Mouse (Mus musculus) kidney, adult 8-10 months (tissue): Measurements from ENCODE around the gene Gm11060.

ENCODE experiments used
- DNase-seq, 2 experiments: peaks; one replicate each; pipeline ENCODE4 v3.0.0; 2022

Gm11060 gene

DNA sequence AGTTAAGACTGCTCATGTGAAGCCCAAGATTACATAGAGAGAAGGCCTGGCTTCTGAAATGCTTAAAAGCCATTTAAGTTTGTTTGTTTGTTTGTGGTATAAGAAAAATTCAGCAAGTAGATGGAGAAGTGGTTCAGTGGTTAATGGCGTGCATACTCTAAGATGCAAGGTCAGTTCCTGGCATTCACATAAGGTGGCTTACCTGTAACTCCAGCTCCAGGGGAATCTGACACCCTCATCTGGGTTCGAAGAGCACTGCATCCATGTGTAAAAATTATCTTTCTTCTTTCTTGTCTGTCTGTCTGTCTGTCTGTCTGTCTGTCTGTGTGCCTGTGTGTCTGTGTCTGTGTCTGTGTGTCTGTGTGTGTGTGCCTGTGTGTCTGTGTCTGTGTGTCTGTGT, at the start of gene Gm11060:
Gene Gm11060, plus strand, starts transcription at position 301 of the 400 bp plus-strand sequence.
- no peak for DNase-seq

DNA sequence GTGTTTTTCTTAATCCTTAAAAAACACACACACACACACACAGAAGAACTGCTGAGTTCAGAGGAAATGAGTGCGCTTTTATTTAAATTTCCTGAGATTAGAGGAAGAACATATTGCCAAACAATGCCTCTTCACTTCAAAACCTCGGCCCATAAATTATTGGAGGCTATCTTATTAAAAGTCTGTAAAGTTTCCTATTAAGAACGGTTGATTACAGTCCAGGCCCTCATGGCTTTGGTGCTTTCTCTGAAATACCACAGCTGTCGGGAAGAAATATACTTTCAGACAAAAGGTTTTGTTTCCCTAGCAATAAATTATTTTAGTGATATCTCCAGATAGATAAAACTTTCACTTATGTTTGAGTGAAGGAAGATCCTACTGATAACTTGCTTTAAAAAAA, 48.7 kb upstream of the Gm11060 start:
- DNase-seq: peak in 1 of 2 experiments; percentile 14

DNA sequence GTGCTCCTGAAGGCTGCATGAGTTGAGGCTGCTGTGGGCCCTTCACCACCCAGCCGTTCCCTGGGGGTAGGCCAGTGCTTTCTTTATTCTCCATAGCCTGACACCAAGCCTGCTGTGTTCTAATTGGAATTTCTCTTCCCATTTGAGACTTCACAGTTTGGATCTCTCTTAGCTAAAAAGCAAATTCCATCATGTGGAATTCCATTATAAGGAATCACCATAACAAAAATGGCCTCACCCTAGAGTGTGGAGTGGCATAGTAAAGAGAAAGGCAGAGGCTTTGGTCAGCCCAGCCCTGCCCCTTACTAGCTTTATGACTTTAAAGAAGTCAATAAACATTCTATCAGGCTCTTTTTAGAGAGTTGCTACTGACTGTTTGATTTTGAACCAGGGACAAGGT, 43.5 kb upstream of the Gm11060 start:
- no peak for DNase-seq

DNA sequence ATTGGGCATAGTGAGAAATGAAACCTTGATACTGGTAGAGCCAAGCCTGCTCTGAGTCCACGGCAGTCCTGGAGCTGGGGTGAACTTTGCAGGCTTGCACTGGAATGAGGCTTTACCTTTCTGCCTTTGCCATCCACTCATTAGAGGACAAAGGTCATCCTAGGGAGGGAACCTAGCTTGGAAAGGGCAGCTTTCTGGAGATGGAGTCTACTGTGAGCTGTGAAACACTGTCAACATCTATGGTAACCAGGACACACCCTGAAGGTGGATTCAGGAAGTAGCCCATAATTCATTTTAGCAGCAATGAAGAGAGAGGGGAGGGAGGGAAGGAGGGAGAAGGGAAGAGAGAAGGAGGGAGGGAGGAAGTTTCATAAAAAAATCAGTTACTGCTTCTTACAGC, 36.3 kb upstream of the Gm11060 start:
- no peak for DNase-seq

DNA sequence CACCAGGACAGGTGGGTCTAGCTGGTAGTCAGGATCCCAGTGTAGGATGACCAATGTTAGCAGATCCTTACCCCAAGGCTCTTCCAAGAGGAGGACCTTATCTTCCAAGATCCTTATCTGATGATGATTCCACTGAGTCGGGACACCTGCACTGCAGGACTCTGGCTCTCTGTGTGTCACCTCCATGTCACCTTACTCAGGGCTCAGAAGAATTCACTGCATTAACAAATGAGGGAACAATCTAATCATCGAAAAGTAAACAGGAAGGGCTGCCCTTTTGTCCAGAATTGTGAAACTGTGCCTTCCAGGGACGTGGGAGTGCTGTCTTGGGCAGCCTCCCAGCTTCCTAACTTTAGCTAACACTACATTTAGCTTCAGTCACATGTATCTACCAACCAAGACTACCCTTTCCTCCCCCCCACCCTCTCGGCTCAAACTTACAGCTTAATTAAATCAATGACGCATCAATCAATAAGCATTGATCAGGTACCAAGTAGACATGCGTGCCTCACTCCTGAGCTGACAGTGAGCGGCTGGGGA, 33.2 kb upstream of the Gm11060 start:
- DNase-seq: no peak

DNA sequence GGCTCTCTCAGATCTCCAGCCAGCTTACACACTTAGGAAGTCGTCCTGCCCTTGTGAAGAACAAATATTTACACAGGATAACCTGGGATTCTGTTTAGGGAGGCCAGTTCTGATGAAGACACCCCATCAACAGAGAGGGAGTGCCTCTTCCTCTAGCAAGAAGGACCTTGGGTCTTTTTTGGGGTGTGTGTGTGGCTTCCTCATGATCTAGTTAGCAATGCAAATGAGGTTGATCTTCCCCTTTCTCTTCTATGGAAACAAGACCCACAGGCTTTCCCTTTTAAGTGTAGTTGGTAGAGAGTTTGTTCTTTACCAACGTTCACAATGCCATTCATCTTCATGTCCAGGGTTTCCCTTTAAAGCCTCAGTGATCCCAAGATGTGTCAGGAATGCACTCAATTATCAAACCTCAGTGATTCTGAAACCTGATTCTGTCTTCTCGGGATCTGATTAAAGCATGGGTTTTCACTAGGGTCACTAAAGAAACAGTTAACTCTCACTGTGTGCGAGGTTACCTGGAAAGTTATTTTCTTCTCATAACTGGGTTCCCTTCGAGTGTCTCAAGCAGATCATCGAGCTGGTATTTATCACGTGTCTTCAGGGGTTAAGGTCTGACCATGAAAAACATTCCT, 29.0 kb upstream of the Gm11060 start:
- no peak for DNase-seq

DNA sequence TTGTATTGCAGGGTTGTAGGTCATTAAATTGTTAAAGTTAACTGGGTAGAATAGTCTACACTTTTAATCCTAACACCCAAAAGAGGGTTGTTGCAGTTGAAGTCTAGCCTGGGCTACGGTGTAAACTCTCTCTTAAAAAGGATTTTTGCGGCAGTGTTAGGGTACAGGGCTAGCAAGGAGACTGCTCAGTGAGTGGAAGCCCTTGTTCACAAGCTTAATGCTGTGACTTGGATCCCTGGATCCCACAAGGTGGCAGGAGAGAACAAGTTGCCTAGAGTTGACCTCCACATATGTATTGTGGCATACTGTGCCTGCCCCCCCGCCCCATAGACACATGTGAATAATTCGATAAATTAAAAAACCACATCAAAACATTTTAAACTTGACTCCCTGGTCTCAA, 19.3 kb upstream of the Gm11060 start:
- no peak for DNase-seq

DNA sequence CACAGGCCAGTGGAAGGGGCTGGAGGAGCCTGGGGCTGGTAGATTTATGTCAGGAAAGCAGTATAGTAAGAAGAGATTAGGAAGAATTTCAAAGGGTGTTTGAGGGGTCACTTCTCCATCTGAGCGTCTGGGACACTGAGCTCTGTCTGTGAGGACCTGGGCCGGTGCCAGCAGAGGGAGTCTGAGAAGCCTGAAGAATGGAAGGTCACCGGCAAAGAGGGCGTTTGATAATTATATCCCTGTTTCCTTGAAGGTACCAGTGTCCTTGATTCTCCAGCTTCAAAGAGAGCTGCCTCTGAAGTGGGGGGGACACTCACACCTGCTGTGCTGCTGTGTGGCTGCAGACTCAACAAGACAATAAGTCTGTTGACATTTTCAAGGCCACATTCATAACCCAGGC, 17.6 kb upstream of the Gm11060 start:
- no peak for DNase-seq

DNA sequence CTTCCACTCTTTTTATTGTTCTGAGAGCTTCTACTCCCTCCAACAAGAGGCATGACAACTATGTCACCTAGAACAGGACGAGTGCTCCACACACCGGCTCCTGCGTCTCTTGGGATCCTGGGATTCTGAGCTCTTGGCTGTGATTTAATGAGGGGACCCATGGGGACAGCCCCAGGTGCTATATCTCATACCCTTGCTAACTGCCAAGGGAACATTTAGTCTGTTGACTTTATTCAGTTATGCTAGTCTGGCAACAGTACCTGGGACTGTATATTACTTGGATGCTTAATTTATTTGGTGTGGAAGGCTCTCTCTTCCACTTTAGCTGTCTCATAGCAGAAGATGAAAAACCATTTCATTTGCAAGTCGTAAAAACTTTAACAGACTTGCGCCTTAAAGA, 16.0 kb upstream of the Gm11060 start:
- no peak for DNase-seq

DNA sequence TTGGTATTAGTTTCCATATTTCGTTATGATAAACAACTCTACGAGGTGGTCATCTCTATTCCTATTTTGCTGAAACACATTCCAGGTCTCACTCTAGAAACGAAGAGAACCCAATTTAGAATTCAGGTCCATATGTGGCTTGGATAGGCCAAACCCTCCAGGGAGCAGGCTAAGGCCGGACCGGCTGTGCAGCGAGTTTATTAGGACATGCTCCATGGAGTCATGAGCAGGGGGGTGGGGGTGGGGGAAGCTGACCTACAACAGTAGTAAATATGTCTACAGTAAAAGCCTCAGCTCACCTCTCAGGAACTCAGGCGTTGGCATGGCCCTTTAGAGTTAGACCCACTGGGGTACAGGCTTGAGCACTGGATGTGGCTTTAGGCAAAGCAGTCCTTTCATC, 14.7 kb upstream of the Gm11060 start:
- no peak for DNase-seq

DNA sequence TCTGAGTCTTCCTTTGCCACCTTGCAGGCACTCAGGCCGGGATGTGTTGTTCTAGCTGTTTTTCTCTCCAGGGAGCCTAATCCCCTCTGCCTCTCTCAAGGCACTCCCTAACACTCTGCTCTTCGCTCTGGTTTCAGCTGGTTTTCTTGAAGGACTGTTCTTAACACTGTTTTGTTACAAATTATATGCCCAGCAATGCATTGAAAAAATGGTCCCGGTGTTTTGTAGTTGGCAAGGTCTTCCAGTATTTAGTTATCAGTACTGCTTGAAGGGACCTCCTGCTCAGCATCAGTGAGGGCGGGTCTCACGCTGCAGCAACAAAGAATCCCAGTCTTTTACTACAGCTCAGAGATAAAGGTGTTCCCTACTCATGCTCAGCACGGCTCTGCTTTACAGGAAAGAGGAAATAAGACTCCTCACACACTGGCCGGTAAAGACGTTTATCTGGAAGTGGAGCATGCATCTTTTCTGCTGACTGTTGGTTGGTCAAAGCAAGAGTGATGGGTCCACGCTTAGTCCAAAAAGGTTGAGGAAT, 9.5 kb upstream of the Gm11060 start:
- no peak for DNase-seq

DNA sequence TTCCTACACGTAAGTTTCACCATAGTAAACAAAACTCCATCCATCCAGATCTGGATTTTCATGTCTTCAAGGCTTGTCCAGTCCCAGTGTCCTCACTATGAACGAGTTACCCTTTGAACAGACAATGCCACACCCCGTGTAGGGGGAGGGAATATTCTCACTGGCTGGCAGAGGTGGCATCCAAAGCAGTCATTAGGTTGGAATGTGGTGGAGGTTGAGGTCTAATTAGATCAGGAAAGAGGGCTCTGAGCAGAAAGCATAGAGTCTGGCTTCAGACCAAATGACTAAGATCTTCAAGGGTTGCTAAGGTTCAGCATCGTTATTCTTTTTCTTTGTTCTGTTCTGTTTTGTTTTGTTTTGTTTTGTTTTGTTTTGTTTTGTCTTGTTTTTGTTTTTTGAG, 7.8 kb upstream of the Gm11060 start:
- no peak for DNase-seq

DNA sequence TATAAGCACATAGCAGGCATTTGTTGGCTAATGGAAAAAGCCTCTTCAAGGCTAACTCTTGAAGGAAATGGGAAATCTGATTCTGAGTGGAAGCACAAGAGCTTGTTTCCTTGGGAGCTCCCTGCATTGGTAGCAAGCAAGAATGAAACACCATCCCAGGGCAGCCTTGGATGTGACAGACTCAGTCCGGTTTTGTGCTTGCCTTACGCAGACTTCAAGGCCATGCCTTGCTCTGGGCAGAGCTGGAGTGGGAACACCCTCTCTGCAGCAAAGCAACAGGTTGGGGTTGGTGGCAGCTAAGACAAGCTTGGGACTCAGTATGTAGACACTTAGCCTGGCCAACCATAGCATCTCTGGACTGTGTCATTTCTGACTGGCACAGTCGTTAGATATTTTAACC, 5.7 kb upstream of the Gm11060 start:
- no peak for DNase-seq

DNA sequence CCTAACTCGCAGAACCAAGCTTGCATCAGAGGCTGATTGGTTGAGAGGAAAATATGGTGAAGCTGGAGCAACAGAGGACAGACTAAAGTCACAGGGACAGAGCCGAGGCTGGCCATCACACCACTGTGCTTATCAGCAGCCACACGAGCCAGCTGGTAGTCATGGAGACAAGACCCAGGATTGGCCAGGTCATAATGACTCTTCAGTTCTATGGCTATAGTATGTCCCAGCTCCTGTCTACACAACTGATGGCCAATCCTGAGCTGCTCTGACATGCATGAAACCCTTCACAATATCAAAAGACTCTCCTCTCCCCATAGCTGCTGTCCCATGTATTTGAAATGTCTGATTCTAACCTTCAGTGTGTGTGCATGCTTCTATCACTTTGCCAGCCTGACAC, 3.8 kb upstream of the Gm11060 start:
- no peak for DNase-seq

DNA sequence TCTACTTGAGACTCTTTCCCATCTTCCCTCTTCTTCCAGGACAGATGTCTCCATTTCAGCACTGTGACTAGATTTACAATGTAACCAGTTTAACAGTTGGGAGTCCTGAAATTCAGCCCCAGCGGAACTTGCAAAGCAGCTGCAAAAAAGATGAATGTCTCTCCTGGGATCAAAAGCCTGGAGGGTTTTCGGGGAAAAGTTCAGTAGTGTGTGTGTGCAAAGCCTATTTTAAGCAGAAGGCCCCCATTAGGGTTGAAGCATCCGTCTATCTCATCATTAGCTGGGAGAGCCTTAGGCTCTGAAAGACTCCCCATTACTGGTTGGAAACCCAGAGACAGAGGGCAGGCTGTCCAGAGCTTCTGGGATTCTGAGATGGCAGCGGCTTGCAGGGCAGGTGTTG, 2.7 kb upstream of the Gm11060 start:
- no peak for DNase-seq

DNA sequence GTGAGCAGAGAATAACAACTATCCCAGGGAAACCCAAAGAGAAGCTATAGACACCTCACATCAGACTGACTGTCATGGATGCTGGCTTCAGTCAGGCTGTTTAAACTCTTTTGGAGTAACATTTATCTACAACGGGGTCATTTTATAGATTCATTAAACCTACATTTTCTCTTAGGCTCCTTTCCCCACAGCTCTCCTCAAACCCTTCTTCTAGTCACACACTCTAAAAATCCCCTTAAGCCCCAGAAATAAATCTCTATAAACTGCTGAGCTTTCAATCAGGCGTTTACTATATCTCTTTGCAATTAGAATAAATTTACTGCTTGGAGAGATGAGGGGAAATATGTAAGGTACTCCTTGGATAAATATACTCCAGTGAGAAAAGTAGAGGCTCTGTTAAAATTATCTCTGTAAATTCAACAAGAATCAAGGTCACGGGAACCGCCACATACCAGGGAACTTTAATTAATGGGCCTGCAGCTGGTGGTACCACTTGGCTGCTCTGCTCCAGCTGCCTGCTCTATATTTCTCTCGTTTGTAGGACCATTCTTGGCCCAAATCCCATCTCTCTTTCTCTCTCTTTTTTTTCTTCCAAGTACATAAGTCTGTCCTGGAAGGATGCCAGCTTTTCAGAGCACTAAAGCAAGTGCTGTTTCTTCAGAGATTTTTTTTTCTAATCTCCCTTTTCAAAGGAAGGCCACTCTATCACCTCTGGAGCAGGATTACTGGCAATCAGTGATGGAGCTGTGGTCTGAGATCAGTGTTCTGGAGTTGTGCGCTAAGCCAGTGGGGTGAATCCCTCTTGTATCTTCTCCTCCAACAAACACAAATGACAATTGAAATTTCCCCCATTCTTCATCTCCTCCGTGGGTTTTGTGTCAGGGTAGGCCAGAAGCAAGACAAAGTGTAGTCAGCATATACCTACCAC, 2.0 kb upstream of the Gm11060 start:
- no peak for DNase-seq

DNA sequence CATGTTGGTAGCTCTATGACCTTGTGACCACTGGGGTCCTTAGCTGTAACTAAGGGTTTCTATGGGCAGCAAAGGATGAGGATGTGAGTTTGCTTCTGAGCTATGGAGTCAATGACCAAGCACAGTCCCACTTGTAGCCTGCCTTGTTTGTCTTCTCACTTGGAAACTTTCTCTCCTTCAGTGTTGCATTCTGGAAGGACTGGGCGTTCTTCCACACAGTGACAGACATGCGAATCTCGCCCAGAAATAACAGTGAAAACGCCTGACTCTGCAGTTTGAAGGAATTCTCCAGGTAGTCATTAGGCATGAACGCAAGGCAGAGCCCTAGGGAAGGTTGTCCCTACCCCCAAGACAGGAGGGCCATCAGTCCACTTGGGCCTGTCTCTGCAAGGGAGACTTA, 827 bp upstream of the Gm11060 start:
- DNase-seq: no peak

DNA sequence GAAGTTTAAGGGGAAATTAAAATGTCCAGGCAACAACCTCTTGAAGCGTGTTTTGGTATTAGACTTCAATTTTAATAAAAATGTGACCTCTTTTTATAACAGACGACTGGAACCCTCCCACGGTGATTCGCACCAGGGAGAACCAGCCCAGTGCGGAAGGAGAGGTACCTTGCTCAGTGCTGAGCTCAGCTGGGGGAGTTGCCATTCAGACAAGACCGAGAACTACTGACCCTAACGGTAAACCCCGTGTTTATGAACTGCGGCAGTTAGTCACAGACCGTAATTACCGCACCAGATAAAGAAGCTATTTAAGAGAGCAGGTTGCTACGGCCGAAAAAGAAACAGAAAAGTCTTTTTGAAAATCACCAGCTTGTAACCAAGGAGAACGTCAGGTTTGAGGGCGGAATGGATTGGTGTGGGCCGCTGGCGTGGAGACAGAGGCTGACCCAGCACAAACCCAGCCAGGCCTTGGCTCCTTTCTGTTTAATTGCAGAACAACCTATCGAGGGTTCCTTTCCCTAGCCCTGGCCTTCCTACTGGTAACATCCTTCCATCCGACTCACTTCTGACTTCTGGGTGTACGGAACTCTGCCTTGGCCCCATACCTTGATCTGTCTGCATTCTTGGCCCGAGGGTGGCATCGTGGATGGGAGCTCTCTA, 5.6 kb downstream of the Gm11060 start:
- DNase-seq: no peak

DNA sequence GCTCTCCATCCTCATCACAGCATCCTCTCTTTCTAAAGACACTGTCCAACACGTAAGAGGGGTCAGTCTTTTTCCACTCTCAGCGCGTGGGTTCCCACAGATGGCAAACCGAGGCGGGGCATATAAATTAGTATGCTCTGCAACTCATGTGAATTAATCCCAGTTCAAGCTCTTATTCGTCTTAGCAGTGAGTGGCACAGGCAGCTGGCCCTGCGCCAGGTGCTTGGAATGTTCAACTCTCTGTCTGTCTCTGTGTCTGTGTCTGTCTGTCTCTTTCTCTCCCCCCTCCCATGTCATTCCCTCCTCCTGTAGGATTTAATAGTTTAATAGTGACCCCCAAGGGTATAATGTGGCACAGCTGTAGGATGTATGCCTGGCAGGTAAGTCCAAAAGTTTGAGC, 7.6 kb downstream of the Gm11060 start:
- no peak for DNase-seq

DNA sequence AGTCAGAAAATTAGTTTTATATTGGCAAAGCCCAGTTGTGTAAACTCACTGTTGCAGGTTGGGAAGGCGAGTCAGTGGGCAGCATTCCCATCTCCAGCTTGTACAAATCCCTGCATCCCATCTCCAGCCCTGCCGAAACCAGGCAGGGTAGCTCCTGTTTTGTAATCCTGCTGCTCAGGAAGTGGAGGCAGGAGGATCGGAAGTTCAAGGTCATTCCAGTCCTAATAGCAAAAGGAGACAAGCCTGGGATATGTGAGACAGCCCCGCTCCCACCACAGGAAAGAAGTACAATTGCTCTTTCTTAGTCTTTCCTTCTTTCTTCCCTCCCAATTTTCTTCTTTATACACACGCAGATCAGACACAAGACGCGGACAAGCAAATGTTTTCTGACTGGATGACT, 8.7 kb downstream of the Gm11060 start:
- no peak for DNase-seq

DNA sequence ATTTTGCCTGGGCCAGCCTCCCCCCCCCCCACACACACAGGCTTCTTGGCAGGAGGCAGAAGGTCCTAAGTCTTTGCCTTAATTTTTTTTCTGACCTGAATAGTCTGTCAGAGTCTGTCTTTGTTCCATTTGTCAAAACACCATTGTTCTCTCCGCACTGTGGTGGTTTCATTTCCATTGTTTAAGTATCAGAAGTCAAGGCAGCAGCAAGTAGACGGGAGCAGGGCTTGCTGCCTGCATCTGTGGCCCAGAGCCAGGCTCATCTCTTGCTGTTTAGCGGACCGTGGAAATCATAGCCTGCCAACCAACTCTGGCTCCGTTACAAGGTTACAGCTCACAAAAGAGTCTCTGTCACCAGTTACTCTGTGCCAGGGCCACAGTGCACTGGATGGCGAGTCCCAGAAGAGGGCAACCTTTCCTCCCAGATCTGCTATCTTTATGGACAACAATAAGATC, 16.9 kb downstream of the Gm11060 start:
- DNase-seq: peak; percentile 82 to 90

DNA sequence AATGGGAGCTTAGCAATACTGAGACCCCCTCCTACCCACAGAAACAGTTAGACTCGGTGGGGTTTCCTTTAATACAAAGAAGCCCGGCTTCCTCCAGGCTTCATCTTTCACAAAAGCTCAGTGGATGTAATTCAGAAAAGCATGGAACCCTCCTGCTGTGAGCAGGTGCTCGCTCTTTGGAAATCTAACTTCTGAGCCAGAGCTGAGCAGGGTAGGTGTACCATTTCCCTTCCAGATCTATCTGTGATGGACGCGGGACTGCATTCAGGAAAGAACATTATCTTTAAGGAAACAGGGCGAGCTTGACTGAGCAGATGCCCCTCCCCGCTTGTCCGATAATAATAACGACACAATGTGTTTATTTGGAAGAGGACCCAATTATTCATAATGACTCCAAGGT, 22.3 kb downstream of the Gm11060 start:
- no peak for DNase-seq

DNA sequence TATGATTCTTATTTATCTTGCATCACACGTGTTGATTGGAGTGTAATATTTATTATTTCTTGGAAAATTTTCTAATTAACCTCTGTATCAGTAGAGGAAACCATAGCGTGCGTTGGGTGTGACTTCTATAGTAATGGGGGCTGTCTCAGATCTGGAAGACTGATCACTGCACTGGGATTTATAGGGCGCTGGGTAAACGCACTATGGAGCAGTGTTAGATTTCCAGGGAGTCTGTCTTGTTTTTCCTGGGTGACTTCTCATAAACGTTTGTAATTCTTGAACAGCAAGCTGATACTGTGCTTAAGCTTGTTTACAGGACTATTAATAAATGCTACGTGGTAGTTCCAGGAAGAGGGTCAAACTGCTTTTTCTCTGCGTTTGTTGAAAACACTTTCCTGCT, 25.9 kb downstream of the Gm11060 start:
- DNase-seq: no peak
